ENCODE assay signal across 8 mouse cellular contexts in genomic region chr7:97788190-97788668, GRCm38 (mm10). TPM values are rescaled to one million over a fixed set of nuclear protein-coding genes. Genes with fewer than 3 reads are reported as not detected.
A peak's percentile ranks its signal among the peaks of the same experiment; 100 is the strongest.
DNase-seq lines count a peak whose midpoint lies in the region; ATAC-seq and TF ChIP-seq lines count a peak whose summit lies in the region.

Gene Pak1, plus strand, starts transcription at chr7:97788541.

- peak within 1 kb of the TSS; percentile 82 for H3K9ac ChIP-seq in hindbrain, embryonic 15.5 days

- peak within 1 kb of the TSS; percentile 83 for H3K27ac ChIP-seq in hindbrain, embryonic 15.5 days (replicated peaks)

- H3K9me3 ChIP-seq in hindbrain, embryonic 15.5 days = no peaks in the 10 kb centered on the region

- in situ Hi-C loops in Patski (cut with MboI; ENCODE audit: low pct_unique_long_range_greater_than_20kb) = no loop called here

- WGBS in hindbrain, embryonic 15.5 days = under 1% methylated on average over 35 of the region's 46 CpGs

- H3K4me2 ChIP-seq in hindbrain, embryonic 15.5 days = peak within 1 kb of the TSS; percentile 86

- no peaks in the 10 kb centered on the region for H3K36me3 ChIP-seq in hindbrain, embryonic 15.5 days

- CTCF ChIA-PET in Patski (lab: Charles Lee) = no interaction called here

- ATAC-seq in Patski = peak; percentile 78
- peak; percentile 94 for ATAC-seq in hindbrain, embryonic 15.5 days (ENCODE audit: low FRiP score, low read depth)

- DNase-seq in Patski (ENCODE audit: low read depth, low spot score) = no peak
- DNase-seq in cerebellum, postnatal 10 days = peak; percentile 96
- peak; percentile 67 to 73 for DNase-seq in frontal cortex, postnatal 14 days (ENCODE audit: low spot score in 2 of 2)
- DNase-seq in layer of hippocampus, postnatal 36 days = peak; percentile 76 to 78
- peak; percentile 55 for DNase-seq in lung, postnatal 25 days (ENCODE audit: low spot score)
- DNase-seq in retina, embryonic 14.5 days (ENCODE audit: low spot score) = peak; percentile 91
- peak; percentile 86 for DNase-seq in thymus, postnatal 4 days

- TF ChIP-seq CTCF in Patski (IDR thresholded peaks at IDR 0.05) = no peak

- H3K27me3 ChIP-seq in Patski = no peaks in the 10 kb centered on the region
- H3K27me3 ChIP-seq in hindbrain, embryonic 15.5 days = no peaks in the 10 kb centered on the region

- H3K4me1 ChIP-seq in hindbrain, embryonic 15.5 days (replicated peaks) = peaks cover 19% of the 10 kb centered on the region

- peak within 1 kb of the TSS; percentile 85 for H3K4me3 ChIP-seq in hindbrain, embryonic 15.5 days

- POLR2A ChIA-PET in Patski (lab: Charles Lee) = interaction anchor here (1.0 kb wide), 1 partner anchor 208 kb away, joined by 3 read pairs; no protein-coding TSS in a partner anchor

RNA-seq across cellular contexts. Expression of gene Pak1, which starts in this region (rescaled TPM):
- polyA plus RNA-seq in Patski (2021) = 14.1 TPM
- polyA plus RNA-seq in hindbrain, embryonic 15.5 days (2015; fragmentation: Nextera tagmentation; extraction: Ambion mirVana) = 130 and 141 TPM in 2 replicates
- total RNA-seq in layer of hippocampus, postnatal 36 days (2021) = 100 to 1,000 TPM; 219 to 237 TPM
